Mouse (Mus musculus) thymus, postnatal 14 days (tissue): ENCODE measurements at regions not wholly inside any gene's neighbourhood (a gene's known extent, or its start where the extent isn't known, plus 50 kb on each side); places are given as distances from the start of the nearest gene placed in this dataset.
"Not testable (repeated sequence)": the region's sequence is repeated elsewhere in the genome, so short reads cannot be mapped to it uniquely, and the experiment has no call there.

ENCODE experiments used
- DNase-seq: peaks from one replicate; pipeline ENCODE4 v3.0.0; 2021

- DNase-seq, result peak; percentile 4
Measured at GRCm38 (mm10) chr1:160843671-160844070, 50.7 kb upstream of the Rabgap1l start.

DNA sequence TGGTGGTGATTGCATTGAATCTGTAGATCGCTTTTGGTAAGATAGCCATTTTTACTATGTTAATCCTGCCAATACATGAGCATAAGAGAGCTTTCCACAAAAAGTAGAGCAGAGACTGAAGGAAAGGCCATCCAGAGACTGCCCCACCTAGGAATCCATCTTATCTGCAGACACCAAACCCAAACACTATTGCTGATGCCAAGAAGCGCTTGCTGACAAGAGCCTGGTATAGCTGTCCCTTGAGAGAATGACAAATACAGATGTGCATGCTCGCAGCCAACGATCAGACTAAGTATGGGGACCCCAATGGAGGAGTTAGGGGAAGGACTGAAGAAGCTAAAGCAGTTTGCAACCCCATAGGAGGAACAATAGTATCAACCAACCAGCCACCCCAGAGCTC, 51.7 kb upstream of the Rabgap1l start:
- not testable (repeated sequence) for DNase-seq

DNA sequence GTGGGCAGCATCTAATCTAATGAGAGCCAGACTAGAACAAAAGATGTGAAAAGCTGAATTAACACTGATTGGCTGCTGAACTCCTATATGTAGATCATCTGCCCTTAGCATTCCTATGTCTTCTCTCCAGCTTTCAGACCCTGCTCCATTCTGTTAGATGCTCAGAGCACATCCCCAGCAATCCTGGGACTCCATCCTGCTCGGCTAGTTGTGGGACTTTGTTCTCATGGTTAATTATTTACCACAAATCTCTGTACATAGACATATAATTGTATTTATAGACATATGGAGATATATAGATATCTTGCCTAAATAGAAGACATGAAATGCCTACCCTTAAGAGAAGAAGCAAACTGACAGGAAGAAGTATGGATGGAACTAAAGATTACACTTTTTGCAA, 55.5 kb upstream of the Rc3h1 start:
- DNase-seq, result no peak

DNA sequence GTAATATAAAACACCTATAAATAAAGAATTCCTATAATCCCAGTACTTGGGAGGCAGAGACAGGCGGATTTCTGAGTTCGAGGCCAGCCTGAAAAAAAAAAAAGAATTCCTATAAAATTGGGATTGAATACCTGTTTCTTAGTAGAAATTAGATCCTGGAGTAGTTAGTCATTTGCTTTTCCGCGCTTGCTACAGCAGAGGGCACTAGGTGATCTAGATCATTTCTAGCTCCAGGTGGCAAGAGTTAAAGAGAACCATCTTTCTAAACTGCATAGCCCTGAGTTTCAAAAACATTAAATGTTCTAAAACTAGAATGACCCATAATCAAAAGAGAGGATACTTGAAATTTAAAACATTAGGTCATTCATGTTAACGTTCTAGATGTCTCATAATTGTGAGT, 51.8 kb upstream of the Rc3h1 start:
- no peak for DNase-seq

GRCm38 (mm10) chr1:160855411-160855810, 50.8 kb upstream of the Rc3h1 start:
- no peak for DNase-seq

DNA sequence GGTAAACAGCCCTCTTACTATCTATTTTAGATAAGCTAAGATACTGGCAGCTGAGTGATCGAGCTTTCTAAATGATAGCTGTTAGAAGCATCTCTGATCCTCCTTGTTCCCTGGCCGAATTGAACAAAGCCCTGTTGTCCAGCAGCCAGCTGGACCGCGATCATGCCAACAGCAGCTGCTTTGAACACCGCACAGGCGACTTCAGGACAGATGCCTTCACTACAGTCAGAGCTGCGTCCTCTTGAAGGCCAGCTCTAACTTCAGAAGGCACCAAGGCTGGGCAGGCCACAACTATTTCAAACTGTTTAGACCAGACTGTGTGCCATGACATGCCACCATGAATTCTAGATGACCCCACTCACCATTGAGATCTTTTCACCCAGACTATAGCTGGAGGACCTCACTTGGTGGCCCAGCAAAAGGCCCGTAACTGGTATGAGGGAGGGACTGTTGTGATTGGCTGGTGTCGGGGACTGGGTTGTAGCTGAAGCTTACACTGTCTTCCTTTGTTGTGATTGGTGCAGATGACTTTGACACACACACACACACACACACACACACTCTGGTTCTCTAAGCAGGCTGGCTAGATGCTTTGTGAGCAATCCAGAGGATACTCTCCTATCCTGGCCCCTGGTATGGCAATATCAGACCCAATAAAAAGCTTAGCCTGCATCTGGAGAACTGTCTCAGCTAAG, 50.1 kb upstream of the Rc3h1 start:
- DNase-seq, result no peak
